Mouse (Mus musculus): ENCODE measurements around the gene Rala.
"Not testable (repeated sequence)": the region's sequence is repeated elsewhere in the genome, so short reads cannot be mapped to it uniquely, and the experiment has no call there.

The Rala gene

DNA sequence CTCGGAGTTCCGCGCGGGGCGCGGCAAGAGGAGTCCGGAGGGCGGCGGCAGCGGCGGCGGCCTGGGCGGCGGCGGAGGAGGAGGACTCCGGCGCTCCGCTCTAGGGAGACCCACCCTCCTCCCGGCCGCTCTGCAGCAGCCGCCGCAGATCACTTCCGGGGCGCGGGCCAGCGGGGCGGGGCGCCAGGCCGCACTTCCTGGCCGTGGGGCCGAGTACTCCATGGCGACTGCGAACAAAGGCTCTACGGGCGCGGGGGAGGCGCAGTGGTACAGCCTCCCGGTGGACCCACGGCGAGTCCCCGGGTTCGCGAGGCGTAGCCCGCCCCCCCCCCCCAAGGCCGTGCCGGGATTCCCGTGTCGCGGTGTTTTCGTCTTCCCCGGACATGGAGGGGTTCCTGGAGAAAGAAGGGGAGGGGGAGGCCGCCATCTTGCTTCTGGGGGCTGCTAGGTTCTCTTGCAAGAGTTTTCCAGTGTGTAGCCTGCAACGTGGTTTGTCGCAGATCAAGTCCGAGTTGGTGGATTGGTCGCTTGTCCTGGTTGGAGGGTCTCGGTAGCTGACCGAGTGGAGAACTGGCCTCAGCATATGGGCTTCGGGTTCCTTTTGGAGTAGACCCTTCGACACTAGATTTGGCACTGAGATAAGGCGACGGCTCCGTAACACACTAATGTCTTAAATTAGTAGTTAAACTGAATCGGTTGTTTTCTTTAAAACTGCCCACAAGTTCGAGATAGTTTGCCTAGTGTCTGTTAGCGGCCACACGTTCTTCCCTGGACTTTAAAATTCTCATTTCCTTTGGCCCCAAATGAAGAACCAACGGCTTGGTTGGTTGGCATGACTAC, at the start of gene Rala:
Gene Rala (minus strand): TSS at position 162 of the 840 bp plus-strand sequence.
- peak; percentile 94 for DNase-seq

DNA sequence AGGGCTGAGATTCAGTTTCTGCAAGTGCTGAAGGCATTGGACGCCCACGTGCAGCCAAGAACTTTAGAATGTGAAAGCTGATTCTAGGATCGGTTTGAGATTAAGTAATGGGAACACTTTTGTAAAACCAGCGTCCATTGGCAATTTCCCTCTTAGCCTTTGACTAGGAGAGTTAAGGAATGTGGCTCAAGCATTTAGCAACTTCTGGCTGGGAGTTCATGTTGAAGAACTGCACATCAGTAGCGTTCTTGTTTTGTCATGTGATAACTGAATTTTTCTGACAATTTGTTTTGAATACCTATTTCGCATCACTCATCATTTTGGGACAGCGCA, 49.4 kb upstream of the Rala start:
- no peak for DNase-seq

DNA sequence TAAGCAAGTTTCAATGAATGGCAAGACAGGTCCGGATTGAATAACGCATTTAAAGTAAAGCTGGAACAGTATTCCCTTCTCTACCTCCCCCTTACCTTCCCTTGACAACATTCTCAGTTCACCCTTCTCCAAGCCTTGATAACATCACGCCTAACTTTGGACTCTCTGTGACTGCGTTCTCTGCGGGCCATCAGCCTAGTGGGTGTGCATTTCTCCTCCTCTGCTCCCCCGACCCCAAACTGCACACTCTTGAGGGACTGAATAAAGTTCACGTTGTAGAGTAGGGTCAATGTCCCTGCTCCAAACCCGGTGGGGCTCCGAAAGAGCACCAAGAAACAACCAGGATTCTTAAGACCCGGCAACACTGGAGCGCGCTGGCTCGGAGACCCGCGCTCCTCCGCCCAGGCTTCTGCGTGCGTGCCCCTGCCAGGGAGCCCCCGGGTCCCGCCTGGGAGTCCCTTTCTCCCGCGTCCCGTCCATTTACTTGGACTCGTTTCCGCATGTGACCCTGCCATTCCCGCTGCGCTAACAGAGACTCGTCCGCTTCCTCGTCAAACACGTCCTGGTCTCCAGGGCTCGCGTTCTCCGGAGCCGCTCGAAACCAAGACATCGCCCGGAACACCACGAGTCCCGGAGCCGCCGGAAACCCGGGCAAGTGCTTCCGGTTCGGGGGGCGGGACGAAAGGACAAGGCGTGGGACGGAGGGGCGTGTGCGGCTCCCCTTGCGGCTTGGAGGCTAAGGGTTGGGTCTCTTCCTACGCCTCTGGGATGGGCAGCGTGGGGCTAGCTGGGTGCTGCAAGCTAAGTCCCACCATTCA, 48.9 kb upstream of the Rala start, which contains the start of gene Yae1d1:
Gene Yae1d1 (minus strand): TSS at position 653 of the 818 bp plus-strand sequence.
- peak; percentile 88 for DNase-seq

DNA sequence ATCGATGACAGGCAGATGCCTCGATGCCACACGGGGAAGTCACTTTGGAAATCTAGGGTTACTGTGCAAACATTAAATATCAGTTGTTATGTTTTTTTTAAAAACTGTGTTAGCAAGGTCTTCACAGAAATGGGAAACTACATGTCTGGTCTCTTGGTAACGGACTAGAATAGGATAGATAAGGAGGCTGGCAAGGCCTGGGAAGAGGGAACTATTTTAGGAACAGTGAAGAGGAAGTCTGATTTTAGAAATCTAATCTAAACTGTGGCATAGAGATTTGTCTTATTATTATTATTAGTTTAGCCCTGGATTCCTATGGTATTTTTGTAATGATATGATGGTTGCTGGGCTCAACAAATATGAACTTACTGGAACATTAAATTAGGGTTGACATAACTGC, 48.0 kb upstream of the Rala start:
- no peak for DNase-seq

DNA sequence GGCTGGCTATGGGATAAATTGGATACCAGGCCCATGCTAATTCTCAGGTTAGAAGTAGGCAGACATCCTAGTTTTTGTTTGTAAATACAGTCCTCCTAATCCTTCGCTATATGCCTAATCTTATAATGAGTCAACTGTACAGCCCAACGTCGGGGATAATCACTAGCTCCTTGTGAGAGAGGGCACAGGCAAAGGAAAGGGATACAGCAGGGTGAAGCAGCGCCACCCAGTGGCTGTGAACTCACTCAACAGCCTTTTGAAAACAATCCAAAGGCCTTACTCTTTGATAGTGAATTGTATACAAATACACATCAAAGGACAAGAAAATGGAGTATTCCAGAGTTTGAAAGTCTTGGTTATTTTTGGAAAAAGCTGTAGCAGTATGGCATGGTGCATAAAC, 39.2 kb upstream of the Rala start:
- peak; percentile 48 for DNase-seq

- DNase-seq, result no peak
Measured at GRCm38 (mm10) chr13:17982634-17983033, 38.6 kb upstream of the Rala start.

DNA sequence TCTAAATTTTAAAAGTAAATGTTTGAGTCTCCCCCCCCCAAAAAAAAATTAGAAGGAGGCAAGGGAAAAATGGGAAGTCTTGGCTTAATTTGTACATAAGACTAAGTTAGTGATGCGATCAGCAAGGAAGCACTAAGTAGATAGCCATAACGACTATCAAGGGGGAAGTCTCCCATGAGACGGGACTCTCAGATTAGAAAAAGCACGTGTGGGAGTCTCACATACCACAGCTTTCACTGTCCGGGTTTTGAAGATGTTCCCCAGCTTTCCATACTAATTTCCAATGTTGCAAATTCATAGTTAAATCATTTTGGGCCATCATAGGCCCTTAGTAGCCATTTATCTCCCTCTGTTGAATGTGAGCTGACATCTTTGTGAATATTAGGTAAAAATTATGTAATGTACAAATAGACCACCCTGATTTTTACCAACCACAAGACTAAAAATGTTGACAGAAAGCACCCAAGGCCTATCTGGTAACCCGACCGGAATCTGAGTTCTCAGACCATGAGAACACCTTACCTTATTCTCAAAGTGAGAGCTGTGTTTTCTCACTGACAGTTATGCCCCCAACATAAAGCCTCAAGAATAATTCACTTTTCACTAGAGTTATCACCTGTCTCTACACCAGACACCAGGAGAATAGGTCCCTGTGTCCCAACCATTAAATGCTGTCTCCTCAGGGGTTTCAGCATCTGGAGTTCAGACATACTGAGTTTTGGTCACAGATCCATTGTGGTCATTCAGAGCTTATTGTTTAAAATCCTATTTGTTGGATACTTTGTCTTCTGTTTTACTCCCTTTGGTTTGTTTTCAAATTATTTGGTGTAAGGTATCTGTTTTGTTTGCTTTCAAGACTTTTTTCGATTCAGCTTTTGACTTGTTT, 33.1 kb upstream of the Rala start:
- DNase-seq, result no peak

DNA sequence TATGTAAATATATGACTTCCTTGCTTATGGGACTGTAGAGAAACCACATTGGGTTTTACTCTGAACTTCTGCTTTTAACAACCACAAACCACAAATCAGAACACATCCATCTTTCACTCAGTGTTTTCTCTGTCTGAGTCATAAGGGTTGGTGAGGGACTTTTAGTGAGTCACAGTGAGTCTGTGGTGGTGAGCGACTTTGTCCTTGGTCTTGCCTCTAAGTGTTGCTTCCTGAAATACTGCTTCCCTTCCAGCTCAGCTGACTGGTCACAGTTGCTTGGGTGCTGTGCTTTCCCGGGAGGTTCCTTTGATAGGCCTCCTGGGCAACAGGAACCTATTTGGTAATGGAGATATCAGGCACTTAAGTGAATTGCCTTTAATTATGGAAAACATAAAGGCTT, 31.9 kb upstream of the Rala start:
- peak; percentile 17 for DNase-seq

DNA sequence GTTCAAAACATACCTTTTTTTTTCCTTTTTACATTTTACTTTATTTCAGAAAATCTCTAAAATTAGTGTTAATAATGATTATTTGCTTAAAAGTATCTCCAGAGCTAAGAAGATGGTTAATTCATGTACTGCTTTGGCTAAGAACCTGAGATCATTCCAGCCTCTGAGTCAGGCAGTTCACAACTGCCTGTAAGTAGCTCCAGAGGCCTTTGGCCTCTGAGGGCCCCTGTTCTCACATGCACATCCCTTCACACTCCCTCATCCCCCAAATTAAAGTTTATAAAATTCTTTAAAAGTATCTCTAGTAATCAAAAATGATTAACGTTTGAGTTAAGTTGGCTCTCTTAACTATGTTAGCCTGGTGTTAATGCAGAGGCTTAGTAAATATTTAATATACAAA, 31.4 kb upstream of the Rala start:
- DNase-seq, result no peak

DNA sequence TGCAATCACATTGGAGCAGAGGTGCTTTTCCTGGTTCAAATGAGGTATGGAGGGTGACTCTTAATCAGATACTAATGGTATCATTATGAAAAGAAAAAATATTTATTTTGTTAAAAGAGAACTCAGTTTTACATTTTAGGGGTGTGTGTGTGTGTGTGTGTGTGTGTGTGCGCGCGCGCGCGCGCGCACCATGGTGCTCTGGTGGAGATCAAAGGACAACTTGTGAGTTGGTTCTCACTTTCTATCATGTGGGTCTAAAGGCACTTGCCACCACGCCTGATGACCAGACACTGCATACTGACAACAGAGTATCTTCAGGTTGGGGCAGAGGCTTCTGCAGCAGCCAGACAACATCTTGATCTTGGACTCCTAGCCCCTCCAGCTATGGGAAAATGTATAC, 30.7 kb upstream of the Rala start:
- DNase-seq, result no peak

DNA sequence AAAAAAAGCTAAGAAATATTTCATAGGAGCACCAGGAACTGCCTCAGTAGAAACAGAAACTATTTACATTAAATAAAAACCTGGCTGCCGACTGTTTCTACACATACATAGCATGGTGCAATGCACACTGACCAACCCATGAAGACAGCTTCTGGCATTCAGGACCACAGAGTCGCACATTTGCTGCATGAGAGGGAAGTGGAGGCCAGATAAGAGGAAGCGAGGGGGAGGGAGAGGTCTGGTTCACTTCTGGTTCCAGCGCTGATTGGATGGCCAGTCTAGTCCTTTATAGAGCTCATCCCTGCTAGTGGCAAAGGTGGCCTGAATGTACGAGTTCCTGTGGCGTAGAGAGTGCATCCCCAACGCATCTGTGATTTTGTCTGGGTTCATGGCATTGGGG, 16.6 kb upstream of the Rala start:
- no peak for DNase-seq

DNA sequence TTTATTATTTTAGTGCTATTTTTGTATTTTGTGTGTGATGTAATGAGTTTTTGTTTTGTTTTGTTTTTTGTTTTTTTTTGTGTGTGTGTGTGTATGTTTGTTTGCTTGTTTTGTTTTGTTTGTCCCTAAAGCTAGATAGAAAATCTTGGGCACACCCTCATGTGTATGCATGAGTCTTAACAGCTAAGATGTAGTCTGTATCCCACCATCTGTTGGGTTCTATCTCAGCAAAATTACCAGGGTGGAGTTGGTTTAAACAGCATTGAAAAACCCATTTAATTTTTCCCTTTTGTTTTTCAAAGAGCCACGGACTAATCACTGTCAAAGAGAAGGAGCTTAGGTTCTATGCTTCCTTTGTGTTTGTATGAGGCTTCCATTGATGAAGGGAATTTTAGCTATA, 10.2 kb upstream of the Rala start:
- no peak for DNase-seq

GRCm38 (mm10) chr13:17950581-17950980, 6.5 kb upstream of the Rala start:
- not testable (repeated sequence) for DNase-seq

DNA sequence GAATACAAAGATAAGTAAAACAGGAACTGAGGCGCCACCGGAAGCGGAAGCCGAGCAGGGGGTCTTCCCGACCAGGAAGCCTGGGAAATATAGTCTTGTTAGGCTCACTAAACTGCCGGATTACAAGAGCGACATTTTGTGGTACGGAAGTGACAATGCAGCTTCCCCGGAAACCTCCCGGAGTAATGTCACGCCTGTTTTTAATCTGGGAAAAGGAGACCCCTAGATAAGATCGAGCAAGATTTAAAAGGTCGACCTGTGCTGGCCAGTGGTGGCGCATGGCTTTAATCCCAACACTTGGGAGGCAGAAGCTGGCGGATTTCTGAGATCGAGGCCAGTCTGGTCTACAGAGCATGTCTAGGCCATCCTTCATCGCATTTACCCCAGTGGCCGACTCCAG, 5.5 kb upstream of the Rala start:
- no peak for DNase-seq

DNA sequence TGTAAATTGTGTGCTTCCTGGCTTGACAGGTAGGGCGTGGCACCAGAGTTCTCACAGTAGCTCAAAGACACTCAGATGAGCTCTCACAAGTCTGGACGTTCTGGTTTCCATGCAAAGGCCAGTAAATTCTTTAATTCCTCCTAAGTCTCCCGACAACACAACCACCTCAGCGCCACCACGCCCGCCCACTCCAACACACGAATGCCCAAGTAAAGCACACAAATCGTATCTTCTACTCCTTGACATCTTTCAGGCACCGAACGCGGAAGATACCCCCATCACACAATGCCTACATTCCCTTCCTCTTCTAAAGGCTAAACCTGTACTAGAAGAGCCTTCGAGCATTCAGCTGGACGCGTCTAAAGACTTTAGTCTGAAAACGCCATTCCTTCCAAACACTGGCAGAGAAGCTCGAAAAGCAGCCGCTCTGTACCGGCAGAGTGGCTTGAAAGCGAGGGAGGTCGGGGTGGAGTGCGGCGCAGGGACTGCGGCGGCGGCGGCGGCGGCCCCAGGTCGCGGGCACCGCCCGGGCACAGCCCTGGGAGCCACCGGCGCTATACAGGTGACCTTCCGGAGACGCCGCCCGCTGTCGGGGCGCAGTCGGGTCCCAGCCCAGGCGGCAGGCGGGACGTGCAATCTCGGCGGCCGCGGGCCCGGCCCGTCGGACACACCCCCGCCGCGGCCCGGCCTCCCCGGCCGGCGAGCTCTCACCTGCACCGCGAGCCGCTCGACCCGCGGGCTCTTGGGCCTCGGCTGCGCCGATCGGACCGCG, 547 bp downstream of the Rala start:
- peak; percentile 19 for DNase-seq

- DNase-seq, result no peak
Measured at GRCm38 (mm10) chr13:17942338-17942737, 1.7 kb downstream of the Rala start.

- no peak for DNase-seq
Measured at GRCm38 (mm10) chr13:17907309-17907708, 36.7 kb downstream of the Rala start.

DNA sequence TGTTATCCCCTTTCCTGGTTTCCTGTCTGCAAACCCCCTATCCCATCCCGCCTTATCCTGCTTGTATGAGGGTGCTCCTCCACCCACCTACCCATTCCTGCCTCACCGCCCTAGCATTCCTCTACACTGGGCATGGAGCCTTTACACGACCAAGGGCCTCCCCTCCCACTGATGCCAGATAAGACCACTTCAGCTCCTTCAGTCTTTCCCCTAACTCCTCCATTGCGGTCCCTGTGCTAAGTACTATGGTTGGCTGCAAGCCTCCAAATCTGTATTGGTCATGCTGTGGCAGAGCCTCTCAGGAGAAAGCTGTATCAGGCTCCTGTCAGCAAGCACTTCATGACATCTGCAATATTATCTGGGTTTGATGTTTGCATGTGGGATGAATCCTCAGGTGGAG, 42.6 kb downstream of the Rala start:
- no peak for DNase-seq

DNA sequence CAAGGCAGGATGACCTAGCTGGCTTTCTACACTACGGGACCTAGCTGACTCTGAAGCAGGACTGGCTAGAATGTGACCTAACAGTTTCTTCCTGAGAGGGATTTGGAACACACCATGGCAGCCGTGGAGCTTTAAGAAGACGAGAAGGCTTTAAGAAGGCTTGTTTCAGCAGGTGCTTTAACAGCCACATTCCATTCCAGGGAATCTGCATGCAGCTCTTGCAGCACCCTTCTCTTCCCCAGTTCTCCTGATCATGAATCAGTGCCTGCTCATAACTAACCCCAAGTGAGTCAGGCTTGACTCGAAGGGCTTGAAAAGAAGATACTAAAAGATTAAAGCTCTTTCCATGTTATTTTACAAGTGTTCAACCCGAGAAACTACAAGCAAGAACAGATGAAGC, 43.4 kb downstream of the Rala start:
- DNase-seq, result no peak

DNA sequence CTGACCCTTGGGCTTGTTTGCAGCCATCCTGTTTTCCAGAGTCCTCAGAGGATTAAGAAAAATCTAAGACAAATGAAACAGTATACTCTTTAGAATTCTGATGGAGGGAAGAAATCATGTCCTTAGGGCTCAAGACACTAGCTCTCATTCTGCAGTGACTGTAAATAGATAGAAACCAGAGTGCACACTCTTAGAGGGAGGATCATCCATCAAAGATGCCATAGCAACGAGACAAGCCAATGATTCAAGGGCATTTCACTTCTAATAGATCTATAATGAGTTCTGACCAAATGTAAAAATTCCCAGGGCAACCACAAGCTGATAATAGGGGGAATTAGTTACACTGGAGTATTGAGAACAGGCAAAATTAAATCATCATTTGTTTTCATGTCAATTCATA, 47.0 kb downstream of the Rala start:
- no peak for DNase-seq

DNA sequence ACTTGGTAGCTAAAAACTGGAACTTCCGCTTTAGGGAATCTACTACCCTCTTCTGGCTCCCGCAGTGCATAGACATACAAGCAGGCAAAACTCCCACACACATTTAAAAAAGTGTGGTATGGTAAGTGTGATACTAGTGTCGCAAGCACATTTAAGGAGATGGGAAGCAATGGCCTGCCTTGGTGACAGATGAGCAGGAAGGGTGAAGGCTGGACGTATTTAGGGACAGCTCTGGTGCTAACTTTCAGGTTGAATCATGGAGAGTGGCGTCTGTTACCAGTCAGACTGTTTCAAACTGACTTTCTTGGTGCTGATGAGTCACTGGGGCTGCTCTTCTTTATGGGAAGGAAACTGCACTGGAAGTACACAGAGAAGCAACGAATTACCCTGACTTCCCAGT, 52.5 kb downstream of the Rala start:
- DNase-seq, result no peak

GRCm38 (mm10) chr13:17884211-17884610, 59.8 kb downstream of the Rala start:
- DNase-seq, result no peak
